Mouse (Mus musculus) limb, embryonic 12.5 days (tissue): ENCODE measurements at regions not wholly inside any gene's neighbourhood (a gene's known extent, or its start where the extent isn't known, plus 50 kb on each side); places are given as distances from the start of the nearest gene placed in this dataset.

Experiments used
- ATAC-seq: fragments of 200-750 bp; cut with Nextera tagmentation; 2 replicates; pipeline ENCODE4 v1.8.0; 2017; ENCODE audit warnings: low read depth, moderate TSS enrichment; ENCODE audit not compliant: insufficient number of reproducible peaks, insufficient read depth, low FRiP score, low TSS enrichment
- H3K27ac ChIP-seq: fragments of 300-500 bp; sonication (generic); 2 replicates; pipeline ENCODE4 v1.5.1; 2016; ENCODE audit warnings: mild to moderate bottlenecking, moderate library complexity
- H3K27me3 ChIP-seq: fragments of 300-500 bp; sonication (generic); 2 replicates; pipeline ENCODE4 v1.6.1; 2016; ENCODE audit warnings: mild to moderate bottlenecking, moderate library complexity
- H3K36me3 ChIP-seq: fragments of 300-500 bp; sonication (generic); 2 replicates; pipeline ENCODE4 v1.6.1; 2016; ENCODE audit warnings: mild to moderate bottlenecking, moderate library complexity
- H3K4me1 ChIP-seq: fragments of 300-500 bp; sonication (generic); replicated peaks from 2 replicates; pipeline ENCODE4 v1.6.1; 2016
- H3K4me2 ChIP-seq: fragments of 300-500 bp; sonication (generic); 2 replicates; pipeline ENCODE4 v1.6.1; 2016; ENCODE audit warnings: mild to moderate bottlenecking, moderate library complexity
- H3K4me3 ChIP-seq: fragments of 300-500 bp; sonication (generic); replicated peaks from 2 replicates; pipeline ENCODE4 v1.5.1; 2016; ENCODE audit warnings: mild to moderate bottlenecking
- H3K9ac ChIP-seq: fragments of 300-500 bp; sonication (generic); replicated peaks from 2 replicates; pipeline ENCODE4 v1.6.1; 2016; ENCODE audit warnings: mild to moderate bottlenecking, moderate library complexity
- H3K9me3 ChIP-seq: fragments of 300-500 bp; sonication (generic); 2 replicates; pipeline ENCODE4 v1.6.1; 2016; ENCODE audit warnings: mild to moderate bottlenecking, moderate library complexity
- WGBS: fragments of 180-500 bp; shearing (Covaris S2); methylation state at CpG from one replicate; pipeline ENCODE4 v1.1.7; 2016; 5-methylcytosine and 5-hydroxymethylcytosine counted together

- Histone ChIP-seq H3K27ac (no peak overlapping the region), H3K4me1 (no peaks in the 10 kb centered on the region), H3K9ac (no peak overlapping the region), H3K4me3 (no peak overlapping the region), H3K27me3 (no peaks in the 10 kb centered on the region), H3K36me3 (no peaks in the 10 kb centered on the region), H3K4me2 (no peak overlapping the region), H3K9me3 (no peaks in the 10 kb centered on the region)
- ATAC-seq, result no peak
- 78% methylated on average over 6 of the region's 6 CpGs for WGBS
These were observed 815.0 kb upstream of the Adgrl2 start for GRCm38 (mm10) chr3:149805345-149805744.

GRCm38 (mm10) chr3:149796123-149796522, 805.8 kb upstream of the Adgrl2 start:
- no peak overlapping the region for H3K9ac ChIP-seq
- WGBS, result 79% methylated on average over 2 of the region's 2 CpGs
- no peaks in the 10 kb centered on the region for H3K27me3 ChIP-seq
- no peaks in the 10 kb centered on the region for H3K36me3 ChIP-seq
- no peak overlapping the region for H3K4me3 ChIP-seq
- no peak for ATAC-seq
- H3K4me2 ChIP-seq, result no peak overlapping the region
- H3K4me1 ChIP-seq, result no peaks in the 10 kb centered on the region
- no peak overlapping the region for H3K27ac ChIP-seq
- H3K9me3 ChIP-seq, result no peaks in the 10 kb centered on the region

DNA sequence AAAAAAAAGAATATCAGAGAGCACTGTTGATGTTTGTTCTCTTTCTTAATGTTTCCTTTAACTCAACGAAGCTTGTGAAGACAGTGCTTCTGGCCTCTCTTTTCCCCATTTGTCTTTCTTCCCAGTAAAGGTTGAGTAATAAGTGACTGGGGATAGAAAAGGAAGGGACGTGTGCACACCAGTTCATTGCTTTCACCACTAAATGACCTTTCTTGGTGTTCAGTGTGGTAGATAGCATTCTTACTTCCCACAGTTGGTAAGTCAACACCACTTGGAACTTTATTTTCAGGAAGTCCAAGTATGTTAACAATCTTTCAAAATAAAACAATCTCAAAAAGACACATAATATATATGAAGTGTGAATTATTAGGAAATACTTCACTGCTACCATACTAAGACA, 801.2 kb upstream of the Adgrl2 start:
- H3K9ac ChIP-seq, result no peak overlapping the region
- no peak overlapping the region for H3K27ac ChIP-seq
- H3K4me2 ChIP-seq, result no peak overlapping the region
- no peaks in the 10 kb centered on the region for H3K4me1 ChIP-seq
- H3K4me3 ChIP-seq, result no peak overlapping the region
- H3K9me3 ChIP-seq, result no peaks in the 10 kb centered on the region
- no peak for ATAC-seq
- 74% methylated on average over 2 of the region's 2 CpGs for WGBS
- H3K36me3 ChIP-seq, result no peaks in the 10 kb centered on the region
- no peaks in the 10 kb centered on the region for H3K27me3 ChIP-seq

GRCm38 (mm10) chr3:149786096-149786495, 795.7 kb upstream of the Adgrl2 start:
- H3K36me3 ChIP-seq, result no peaks in the 10 kb centered on the region
- WGBS, result 88% methylated on average over 2 of the region's 2 CpGs
- ATAC-seq, result no peak
- H3K27me3 ChIP-seq, result no peaks in the 10 kb centered on the region; the same call in 1 of the 2 replicates
- no peak overlapping the region for H3K27ac ChIP-seq
- H3K4me1 ChIP-seq, result no peaks in the 10 kb centered on the region
- no peak overlapping the region for H3K4me3 ChIP-seq
- no peaks in the 10 kb centered on the region for H3K9me3 ChIP-seq
- no peak overlapping the region for H3K4me2 ChIP-seq
- H3K9ac ChIP-seq, result no peak overlapping the region

DNA sequence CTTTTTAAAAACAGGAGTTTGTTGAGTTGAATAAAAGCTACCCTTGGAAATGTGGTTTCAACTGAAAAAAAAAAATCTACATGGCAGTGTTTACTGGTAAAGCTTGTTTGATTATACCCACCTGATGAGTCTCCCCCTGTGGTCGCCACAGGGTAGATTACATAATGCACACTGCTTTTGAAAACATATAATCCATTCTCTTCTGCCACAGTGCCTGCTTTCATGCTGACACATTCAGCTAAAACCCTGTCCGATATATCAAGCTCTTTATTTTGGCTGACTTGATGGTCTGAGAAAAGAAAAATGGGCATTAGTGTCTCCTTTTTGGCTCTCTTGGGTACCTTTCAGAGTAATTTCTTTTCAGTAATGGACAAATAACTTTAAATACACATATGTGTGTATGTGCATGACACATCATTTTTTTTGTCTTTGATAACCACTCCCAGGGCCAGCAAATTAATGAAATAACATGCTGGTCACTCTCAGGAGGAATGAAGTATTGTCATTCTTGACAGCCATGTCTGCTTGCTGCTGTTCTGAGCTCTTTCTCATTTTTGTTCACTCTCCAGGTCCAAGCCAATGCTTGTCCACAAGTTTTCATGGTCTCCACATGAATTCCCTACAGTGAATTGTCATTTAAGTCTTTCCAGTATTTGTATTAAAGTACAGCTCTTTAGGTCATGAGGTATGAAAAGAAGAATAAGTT, 793.7 kb upstream of the Adgrl2 start:
- H3K27me3 ChIP-seq, result no peaks in the 10 kb centered on the region; the same call in 1 of the 2 replicates
- no peak overlapping the region for H3K4me2 ChIP-seq
- H3K4me3 ChIP-seq, result no peak overlapping the region
- ATAC-seq, result no peak
- no peaks in the 10 kb centered on the region for H3K36me3 ChIP-seq
- no peak overlapping the region for H3K27ac ChIP-seq
- WGBS, result 75% methylated on average over 2 of the region's 2 CpGs
- H3K9me3 ChIP-seq, result no peaks in the 10 kb centered on the region
- H3K4me1 ChIP-seq, result no peaks in the 10 kb centered on the region
- no peak overlapping the region for H3K9ac ChIP-seq

DNA sequence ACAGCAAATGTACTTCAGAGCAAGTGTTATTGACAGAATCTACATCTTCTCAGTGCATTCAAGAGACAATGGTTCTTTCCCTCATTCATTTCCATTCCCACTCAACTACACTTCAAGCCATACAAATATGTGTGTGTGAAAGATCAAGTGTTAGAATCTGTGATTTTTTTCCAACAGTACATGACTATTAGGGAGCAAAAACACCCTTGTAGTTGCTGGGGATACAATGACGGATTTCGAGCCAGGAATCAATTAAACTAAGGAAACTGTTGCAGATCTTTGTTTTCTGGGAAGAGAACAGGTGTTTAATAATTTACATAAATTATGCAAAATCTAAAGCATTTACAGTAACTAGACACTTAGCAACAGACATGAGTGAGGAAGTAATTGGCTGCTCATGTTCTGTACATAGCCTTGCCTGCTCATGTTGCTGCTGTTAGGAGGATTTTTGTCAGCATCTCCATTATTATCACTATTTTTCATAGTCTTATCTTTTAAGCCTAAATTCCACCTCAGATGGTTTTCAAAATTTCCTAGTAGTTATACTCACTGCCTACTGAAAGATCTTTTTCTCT, 777.6 kb upstream of the Adgrl2 start:
- WGBS, result 76% methylated on average over 2 of the region's 2 CpGs
- Histone ChIP-seq H3K4me1 (no peaks in the 10 kb centered on the region), H3K9me3 (no peaks in the 10 kb centered on the region), H3K36me3 (no peaks in the 10 kb centered on the region), H3K9ac (no peak overlapping the region), H3K4me3 (no peak overlapping the region), H3K27me3 (no peaks in the 10 kb centered on the region), H3K4me2 (no peak overlapping the region), H3K27ac (no peak overlapping the region)
- ATAC-seq, result no peak

DNA sequence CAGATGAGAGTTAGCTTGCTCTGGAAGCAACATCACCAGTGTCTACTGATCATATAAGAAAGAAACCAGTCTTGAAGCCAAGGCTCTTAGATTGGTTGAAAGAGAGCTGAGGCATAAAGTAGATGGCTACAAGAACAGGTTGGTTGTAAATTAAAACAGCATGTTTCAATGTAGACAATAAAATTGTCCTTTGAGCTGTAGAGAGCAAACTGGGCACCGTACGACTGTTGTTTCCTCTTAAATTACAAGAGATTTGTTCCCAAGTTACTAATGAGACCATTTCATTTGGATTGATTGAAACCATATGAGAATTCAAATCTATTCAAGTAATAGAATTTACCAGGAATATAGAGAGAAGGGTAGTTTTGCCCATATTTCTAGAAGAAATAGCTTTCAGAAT, 770.9 kb upstream of the Adgrl2 start:
- Histone ChIP-seq H3K4me1 (peaks cover 14% of the 10 kb centered on the region; the same call in 1 of the 2 replicates), H3K4me2 (no peak overlapping the region), H3K27me3 (no peaks in the 10 kb centered on the region), H3K9me3 (no peaks in the 10 kb centered on the region), H3K9ac (no peak overlapping the region), H3K36me3 (no peaks in the 10 kb centered on the region), H3K4me3 (no peak overlapping the region), H3K27ac (no peak overlapping the region)
- 0 out of 2 replicates have a peak, but pooled peaks have one; percentile 47 for ATAC-seq
- 28% methylated on average over 2 of the region's 2 CpGs for WGBS

- Histone ChIP-seq H3K27ac (no peak overlapping the region), H3K36me3 (no peaks in the 10 kb centered on the region), H3K27me3 (no peaks in the 10 kb centered on the region), H3K4me1 (peaks cover 14% of the 10 kb centered on the region; the same call in 1 of the 2 replicates), H3K4me2 (no peak overlapping the region), H3K9me3 (no peaks in the 10 kb centered on the region), H3K9ac (no peak overlapping the region), H3K4me3 (no peak overlapping the region)
- 49% methylated on average over 6 of the region's 6 CpGs for WGBS
- ATAC-seq, result no peak
These were observed 767.7 kb upstream of the Adgrl2 start for GRCm38 (mm10) chr3:149757910-149758592.

DNA sequence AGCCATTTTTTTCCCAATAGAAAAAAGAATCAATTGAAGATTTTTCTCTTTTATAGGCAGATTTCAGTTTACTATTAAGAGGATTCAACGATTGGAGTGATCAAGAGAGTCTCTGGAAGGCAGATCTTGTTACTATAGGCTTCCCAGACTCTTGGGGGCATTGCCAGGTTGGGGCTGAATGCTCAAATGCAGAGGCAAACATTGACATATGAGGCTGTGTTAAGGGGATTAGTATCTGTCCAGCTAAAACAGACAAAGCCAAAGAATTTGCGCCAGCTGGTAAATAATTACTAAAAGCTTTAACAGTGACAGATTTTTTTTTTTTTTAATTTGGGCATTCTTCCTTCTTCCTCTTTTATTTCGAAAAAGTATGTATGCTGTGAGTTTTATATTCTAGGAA, 745.7 kb upstream of the Adgrl2 start:
- Histone ChIP-seq H3K4me1 (no peaks in the 10 kb centered on the region), H3K9ac (no peak overlapping the region), H3K36me3 (no peaks in the 10 kb centered on the region), H3K4me2 (no peak overlapping the region), H3K4me3 (no peak overlapping the region), H3K27me3 (no peaks in the 10 kb centered on the region), H3K27ac (no peak overlapping the region), H3K9me3 (no peaks in the 10 kb centered on the region)
- 71% methylated on average over 3 of the region's 3 CpGs for WGBS
- no peak for ATAC-seq

- no peak overlapping the region for H3K4me2 ChIP-seq
- H3K9ac ChIP-seq, result no peak overlapping the region
- no peaks in the 10 kb centered on the region for H3K9me3 ChIP-seq
- WGBS, result 85% methylated on average over 4 of the region's 4 CpGs
- no peaks in the 10 kb centered on the region for H3K27me3 ChIP-seq
- ATAC-seq, result no peak
- no peak overlapping the region for H3K4me3 ChIP-seq
- H3K4me1 ChIP-seq, result peaks cover 3% of the 10 kb centered on the region; the same call in 1 of the 2 replicates
- no peak overlapping the region for H3K27ac ChIP-seq
- H3K36me3 ChIP-seq, result no peaks in the 10 kb centered on the region
These were observed 735.9 kb upstream of the Adgrl2 start for GRCm38 (mm10) chr3:149726212-149726611.

DNA sequence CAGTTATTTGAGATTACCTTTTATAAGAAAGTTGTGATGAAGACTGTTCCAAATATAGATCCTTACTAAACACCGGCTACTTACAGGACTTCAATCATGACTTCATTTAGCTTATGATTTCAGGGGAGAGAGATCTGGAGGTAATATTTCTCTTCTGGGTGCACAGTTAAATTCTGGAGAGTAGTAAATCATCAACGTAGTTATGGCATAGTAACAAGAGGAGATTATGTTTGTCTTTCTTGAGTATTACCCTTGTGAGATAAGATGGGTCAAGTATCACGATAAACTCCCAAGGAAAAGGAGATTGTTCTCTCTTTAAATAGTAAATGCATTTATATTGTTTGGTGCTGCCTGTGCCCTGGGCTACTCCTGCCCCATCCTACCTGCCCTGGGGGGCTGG, 734.5 kb upstream of the Adgrl2 start:
- Histone ChIP-seq H3K4me3 (no peak overlapping the region), H3K27me3 (no peaks in the 10 kb centered on the region), H3K27ac (no peak overlapping the region), H3K4me2 (no peak overlapping the region), H3K4me1 (peaks cover 3% of the 10 kb centered on the region; the same call in 1 of the 2 replicates), H3K9me3 (no peaks in the 10 kb centered on the region), H3K36me3 (no peaks in the 10 kb centered on the region), H3K9ac (no peak overlapping the region)
- WGBS, result 92% methylated on average over 3 of the region's 3 CpGs
- ATAC-seq, result no peak
